Mouse (Mus musculus) lung, adult 2 months (tissue): ENCODE results near the gene 4933434E20Rik. TPM values are rescaled to one million over a fixed set of nuclear protein-coding genes. Genes with fewer than 3 reads are reported as not detected.

Experiments
- DNase-seq: peaks from one replicate; pipeline ENCODE4 v3.0.0; 2022
- H3K4me1 ChIP-seq: fragments of 200-500 bp; 2 replicates; pipeline ENCODE4 v1.6.1; 2011; ENCODE audit warnings: low read length; ENCODE audit not compliant: control insufficient read depth, insufficient read depth
- H3K4me3 ChIP-seq: fragments of 200-500 bp; replicated peaks from 2 replicates; pipeline ENCODE3; 2011; ENCODE audit warnings: low read depth, mild to moderate bottlenecking, control low read depth, low read length; ENCODE audit errors: extremely low read depth
- CTCF ChIP-seq: fragments of 200-500 bp; IDR thresholded peaks from 2 replicates; pipeline ENCODE4 v1.5.1; 2011; ENCODE audit warnings: mild to moderate bottlenecking, low read length, control low read depth; ENCODE audit not compliant: insufficient read depth
- POLR2A ChIP-seq: fragments of 200-500 bp; IDR thresholded peaks from 2 replicates; pipeline ENCODE4 v1.6.1; 2011; ENCODE audit warnings: low read depth, mild to moderate bottlenecking, control low read depth, low read length, borderline replicate concordance; ENCODE audit errors: extremely low read depth
- WGBS: fragments of 180-500 bp; shearing (Covaris S2); methylation state at CpG from one replicate; pipeline ENCODE4 v1.1.7; 2018; 5-methylcytosine and 5-hydroxymethylcytosine counted together
- polyA plus RNA-seq: library from polyadenylated mRNA; depleted of rRNA; stranded (reverse); fragments of >200 nt; gene quantifications from 2 replicates; pipeline ENCODE4 v1.2.3, GENCODE M21; 2012

Gene 4933434E20Rik
- polyA plus RNA-seq, 1 experiment, result 47.4 TPM

DNA sequence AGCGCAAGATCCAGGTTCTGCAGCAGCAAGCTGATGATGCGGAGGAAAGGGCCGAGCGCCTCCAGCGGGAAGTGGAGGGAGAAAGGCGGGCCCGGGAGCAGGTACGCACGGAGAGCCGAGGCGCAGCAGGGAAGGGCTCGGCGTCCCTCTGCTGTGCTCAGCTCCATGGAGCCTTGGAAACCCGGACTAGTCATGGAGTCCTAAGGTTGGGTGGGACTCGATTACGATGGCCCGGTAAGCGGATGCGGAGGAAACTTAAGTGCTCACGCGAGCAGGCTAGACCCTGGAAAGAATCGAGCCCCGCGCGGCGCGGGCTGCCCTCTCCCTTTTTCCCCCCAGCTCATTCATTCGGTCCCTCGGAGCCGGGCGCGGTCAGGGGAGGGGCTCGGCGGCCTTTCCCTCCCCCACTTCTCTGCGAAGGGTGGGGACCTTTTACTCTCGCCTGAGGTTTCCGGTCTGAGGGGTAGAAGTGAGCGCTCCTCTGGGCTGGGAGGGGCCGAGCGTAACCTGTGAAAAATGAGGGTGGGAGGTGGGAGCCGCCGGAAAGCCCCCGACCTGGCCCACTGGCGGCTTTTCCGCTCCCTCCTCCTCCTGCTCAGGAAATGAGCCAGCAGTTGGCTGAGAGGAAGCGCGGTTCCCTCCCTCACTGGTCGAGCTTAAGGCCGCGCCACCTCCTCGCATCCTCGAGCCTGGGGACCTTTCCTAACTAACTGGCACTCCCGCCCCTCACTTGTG, 28.5 kb downstream of the 4933434E20Rik start:
- TF ChIP-seq POLR2A (peak; percentile 62), CTCF (no peak)
- under 1% methylated on average over 53 of the region's 53 CpGs for WGBS
- peak overlapping the region; percentile 95 for H3K4me3 ChIP-seq
- H3K4me1 ChIP-seq, result peaks cover 38% of the 10 kb centered on the region
- DNase-seq, result peak; percentile 74

DNA sequence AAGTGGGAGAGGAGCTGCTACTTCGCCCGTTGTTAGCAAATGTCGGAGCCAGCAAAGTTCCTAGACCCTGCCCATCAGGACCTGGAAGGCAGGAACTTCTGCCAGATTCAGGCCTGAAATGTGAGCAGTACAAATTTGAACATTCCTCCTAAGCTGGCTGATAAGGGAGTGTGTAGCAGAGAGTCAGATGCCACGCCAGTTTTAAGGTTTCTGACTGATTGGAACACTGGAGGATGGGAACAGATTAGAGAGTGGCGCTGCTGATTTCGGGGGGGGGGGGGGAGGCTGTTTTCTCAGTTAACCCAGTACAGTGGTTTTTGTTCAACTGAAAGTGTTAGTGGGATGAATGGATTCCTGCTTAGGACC, 29.0 kb downstream of the 4933434E20Rik start:
- TF ChIP-seq CTCF (no peak), POLR2A (no peak)
- Histone ChIP-seq H3K4me1 (peaks cover 41% of the 10 kb centered on the region), H3K4me3 (peak overlapping the region; percentile 95)
- DNase-seq, result no peak
- under 1% methylated on average over 6 of the region's 6 CpGs for WGBS

DNA sequence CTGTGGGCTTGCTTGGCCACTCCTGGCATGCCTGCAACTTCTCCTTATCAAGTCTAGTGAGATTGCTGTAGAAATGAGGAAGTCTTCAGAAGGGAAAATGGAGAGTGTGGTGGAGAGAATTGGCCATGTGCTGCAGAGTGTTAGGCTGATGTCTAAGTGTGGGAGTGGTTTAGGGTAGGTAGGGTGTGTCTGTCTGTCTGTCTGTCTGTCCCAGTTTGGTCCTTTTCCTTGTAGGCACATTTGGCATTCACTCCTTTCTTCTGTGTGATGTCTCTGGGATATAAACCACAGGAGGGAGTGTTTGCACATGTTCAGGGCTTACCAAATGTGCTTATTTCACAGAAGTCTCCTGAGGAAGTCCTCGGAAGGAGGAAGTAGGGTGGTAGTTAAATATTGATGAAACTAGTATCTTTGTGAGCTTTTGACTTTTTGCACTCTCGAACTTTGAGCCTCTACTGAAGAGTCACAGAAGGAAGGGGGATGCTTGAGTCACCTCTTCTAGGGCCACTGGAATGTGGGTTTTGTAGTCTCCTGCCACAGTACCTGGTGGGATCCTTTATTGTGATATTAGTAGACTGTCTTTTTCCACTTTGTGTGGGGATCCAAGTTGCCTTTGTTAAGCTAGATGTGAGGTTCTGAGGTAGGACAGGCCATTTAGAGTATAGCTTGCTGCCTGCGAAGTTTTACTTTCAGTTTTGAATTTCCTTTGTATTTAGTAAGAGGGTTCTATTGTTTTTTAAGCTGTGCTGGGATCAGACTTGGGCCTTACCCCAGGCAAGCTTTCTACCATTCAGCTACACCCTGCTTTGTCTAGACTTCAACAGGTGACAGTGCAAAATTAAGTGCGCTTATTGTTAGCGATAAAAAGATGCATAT, 30.2 kb downstream of the 4933434E20Rik start:
- Histone ChIP-seq H3K4me3 (peak overlapping the region; percentile 24), H3K4me1 (peaks cover 51% of the 10 kb centered on the region)
- no peak for TF ChIP-seq POLR2A
- no peak for TF ChIP-seq CTCF
- WGBS, result 17% methylated on average over 5 of the region's 5 CpGs
- peak; percentile 34 for DNase-seq

DNA sequence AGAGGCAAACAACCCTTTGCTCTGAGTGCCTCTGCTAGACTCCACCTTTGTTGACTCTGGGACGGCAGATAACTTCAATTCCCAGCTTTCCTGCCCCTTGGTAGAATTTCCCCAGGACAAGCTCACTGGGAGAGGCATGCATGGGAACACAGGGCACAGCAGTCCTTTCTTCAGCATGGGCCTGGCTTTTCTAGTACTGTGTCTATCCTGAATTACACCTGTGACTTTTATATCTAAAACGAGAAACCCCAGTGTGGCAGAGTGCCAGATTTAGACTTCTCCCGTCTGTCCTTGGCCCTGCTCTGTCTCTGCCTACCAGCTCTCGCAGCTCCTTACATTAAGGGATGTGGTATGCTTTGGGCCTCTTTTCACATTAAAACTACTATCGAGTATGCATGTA, 31.6 kb downstream of the 4933434E20Rik start:
- Histone ChIP-seq H3K4me3 (no peak overlapping the region), H3K4me1 (peaks cover 48% of the 10 kb centered on the region)
- TF ChIP-seq CTCF (no peak), POLR2A (no peak)
- 26% methylated on average over 5 of the region's 5 CpGs for WGBS
- DNase-seq, result peak; percentile 57

DNA sequence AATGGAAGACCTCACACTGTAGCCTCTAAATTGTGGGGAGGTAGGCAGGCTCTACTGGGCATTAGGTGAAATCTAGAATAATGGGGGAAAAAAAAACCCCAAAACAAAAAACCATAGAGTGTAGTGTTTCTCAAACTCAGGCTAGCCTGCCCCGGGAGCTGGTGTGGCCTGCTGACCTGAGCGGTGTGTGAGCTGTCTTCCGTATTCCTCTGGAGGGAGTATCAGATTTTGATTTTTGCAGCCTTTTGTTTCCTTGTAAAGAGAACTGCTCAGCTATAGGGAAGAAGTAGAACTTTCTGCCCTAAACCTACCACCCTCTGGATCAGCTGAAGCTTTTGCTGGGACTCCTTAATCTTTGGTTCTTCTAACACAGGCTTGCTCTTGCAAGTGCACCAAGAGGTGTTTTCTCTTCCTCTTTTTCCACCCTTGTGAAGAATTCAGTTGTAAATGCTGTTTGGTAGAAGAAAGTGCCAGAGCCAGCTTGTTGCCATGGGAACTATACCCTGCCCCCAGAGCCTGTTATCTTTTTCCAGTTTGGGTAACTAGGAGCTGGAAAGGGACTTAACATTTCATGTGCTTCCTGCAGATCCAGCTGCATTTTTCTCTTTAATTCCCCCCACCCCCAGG, 32.4 kb downstream of the 4933434E20Rik start:
- WGBS, result 22% methylated on average over 3 of the region's 3 CpGs

DNA sequence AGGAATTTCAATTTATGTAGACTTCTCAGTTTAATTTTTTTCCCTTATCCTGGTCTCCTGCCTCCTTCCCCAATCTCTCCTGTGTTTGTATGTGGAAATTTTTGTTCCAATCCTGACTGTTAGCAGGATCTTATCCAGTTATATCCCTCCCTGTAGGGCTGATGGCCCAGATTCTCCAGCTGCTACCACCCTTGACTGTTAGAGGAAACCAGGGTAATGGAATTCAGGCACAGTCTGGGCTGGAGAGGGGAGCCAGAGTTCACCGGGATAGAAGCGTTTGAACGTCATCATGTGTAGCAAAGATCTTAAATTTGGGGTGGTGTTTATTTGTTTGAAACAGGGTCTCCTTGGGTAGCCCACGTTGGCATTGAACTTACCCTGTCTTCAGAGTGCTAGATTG, 33.4 kb downstream of the 4933434E20Rik start:
- WGBS, result 19% methylated on average over 4 of the region's 4 CpGs
- no peak for TF ChIP-seq POLR2A
- TF ChIP-seq CTCF, result no peak
- Histone ChIP-seq H3K4me3 (no peak overlapping the region), H3K4me1 (peaks cover 44% of the 10 kb centered on the region)
- DNase-seq, result no peak

More for the DNA sequence above, 32.4 kb downstream of the 4933434E20Rik start:
- TF ChIP-seq POLR2A, result no peak
- Histone ChIP-seq H3K4me1 (peaks cover 46% of the 10 kb centered on the region), H3K4me3 (no peak overlapping the region)
- no peak for DNase-seq

DNA sequence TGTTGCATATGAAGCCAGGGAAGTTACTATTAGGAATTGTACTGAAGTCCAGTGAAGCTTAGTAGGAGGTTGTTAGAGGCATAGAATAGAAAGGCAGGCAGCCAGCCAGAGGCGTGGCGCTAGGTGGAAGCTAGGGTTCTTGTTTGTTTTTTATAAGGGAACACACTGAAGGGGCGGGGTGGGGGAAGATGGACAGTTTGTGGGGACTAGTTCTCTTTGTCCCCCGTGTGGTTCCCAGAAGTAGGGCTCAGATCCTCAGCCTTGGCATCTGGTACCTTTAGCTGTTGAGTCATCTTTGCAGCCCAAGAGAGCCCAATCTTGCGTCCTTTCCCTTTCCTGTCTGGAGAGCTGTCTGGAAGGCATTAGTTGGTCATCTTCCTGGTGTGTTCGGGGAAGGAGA, 33.8 kb downstream of the 4933434E20Rik start:
- peak; percentile 40 for DNase-seq
- H3K4me1 ChIP-seq, result peaks cover 44% of the 10 kb centered on the region
- no peak overlapping the region for H3K4me3 ChIP-seq
- TF ChIP-seq CTCF, result no peak
- WGBS, result 19% methylated on average over 6 of the region's 6 CpGs

DNA sequence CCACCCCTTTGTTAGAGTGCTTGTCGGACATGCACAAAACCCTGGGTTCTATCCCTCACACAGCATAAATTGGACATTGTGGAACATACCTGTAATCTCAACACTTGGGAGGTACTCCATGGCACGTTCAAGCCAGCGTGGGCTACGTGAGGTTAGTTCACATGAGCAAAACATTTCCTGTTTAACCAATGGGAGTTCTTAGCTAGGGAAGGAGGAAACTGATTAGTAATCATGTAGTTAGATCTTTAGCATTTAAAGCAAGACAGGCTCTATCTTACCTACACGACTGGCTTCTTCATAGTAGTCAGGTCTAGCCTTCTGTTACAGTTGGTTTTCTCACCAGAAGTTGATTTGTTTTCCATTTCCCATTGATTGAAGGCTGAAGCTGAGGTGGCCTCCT, 34.6 kb downstream of the 4933434E20Rik start:
- no peak for TF ChIP-seq POLR2A
- no peak for TF ChIP-seq CTCF
- WGBS, result 29% methylated on average over 5 of the region's 5 CpGs
- Histone ChIP-seq H3K4me1 (peaks cover 46% of the 10 kb centered on the region), H3K4me3 (no peak overlapping the region)
- no peak for DNase-seq

DNA sequence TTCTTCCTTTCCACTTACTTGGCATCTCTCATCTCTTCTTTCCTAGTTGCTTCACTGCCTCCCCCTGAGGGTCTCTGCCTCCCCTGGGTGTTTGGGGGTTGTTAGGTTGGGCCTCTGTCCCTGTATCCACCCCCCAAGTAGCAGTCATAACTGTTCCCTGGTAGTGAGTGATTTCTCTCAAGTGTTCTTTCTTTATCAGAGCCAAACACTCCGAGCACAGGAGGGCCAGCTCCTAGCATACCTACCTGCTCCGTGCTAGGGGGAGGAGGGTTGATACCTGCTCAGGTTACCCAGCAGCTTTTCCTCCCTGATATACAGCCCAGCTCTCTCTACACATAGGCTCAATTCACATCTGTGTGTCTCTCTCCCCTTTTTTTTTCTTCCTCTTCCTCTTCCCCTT, 37.2 kb downstream of the 4933434E20Rik start:
- DNase-seq, result peak; percentile 42
- Histone ChIP-seq H3K4me3 (no peak overlapping the region), H3K4me1 (peaks cover 31% of the 10 kb centered on the region)
- WGBS, result 71% methylated on average over 2 of the region's 2 CpGs
- TF ChIP-seq CTCF (no peak), POLR2A (no peak)
